Mouse (Mus musculus): Measurements from ENCODE around the gene Hddc3.
A peak's percentile ranks its signal among the peaks of the same experiment; 100 is the strongest.
"Not testable (repeated sequence)": the region's sequence is repeated elsewhere in the genome, so short reads cannot be mapped to it uniquely, and the experiment has no call there.

Gene Hddc3

DNA sequence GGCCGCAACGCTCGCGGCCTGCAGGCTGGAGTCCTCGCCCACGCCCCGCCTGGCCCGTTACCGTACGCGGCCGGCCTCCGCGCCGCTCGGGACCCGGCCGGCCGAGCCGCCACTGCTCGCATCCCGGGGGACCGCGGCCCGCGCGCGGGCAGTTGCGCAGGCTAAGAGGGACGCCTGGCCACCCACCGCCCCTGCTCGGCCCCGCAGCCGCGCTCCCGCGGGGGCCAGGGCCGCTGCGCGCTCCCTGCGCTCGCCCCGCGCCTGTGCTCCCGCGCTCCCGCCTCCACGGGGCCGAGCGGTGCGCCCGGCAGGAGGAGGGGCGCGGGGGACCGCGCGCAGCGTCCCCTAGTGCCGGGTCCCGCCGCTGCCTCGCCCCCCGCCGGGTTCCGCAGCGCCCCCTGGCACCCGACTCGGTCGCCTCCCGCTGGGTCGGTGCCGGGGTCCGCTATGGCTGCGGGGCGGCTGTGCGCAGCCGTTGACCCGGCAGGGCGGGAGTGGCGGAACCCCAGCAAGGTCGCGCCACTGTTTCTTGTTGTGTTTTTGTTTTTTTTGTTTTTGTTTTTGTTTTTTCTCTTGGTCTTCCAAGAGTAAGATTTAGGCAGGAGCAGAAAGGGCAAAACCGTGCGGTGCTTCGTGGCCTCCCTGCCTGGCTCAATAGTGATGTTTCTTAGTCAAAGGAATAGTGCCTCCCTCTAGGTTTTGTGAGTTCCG is 28.3 kb downstream of the Hddc3 start, which contains the start of gene Man2a2:
Gene Man2a2 (minus strand): TSS at position 335 of the 711 bp plus-strand sequence.
- peak; percentile 89 to 92 for DNase-seq

DNA sequence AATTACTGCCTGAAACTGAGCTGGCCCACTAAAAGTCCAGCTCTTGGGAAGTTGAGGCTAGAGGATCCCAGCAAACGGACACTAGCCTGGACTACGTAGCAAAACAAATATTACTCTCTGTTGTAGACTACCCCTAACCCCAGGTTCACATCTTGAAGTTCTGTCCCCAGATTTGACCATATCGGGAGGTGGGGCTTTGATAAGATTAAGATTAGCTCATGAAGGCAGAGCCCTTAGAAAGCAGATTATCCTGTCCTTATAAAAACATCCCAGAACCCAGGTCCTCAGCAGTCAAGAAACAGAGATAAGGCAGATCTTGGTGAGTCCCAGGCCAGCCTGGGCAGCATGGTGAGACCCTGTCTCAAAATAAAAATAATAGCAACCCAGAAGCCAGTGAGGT is 29.3 kb downstream of the Hddc3 start:
- DNase-seq: no peak

DNA sequence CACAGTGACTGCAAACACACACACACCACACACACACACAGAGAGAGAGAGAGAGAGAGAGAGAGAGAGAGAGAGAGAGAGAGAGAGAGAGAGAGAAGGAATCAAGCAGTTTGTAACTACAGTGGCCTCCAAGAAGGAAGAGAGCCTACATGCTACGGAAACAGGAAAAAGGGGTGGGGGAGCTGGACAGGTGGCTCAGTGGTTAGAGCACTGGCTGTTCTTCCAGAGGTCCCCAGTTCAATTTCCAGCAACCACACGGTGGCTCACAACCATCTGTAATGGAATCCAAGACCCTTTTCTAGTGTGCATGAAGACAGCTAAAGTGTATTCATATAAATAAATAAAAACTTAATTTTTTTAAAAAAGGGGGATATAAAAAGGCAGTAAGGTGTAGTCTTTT is 29.8 kb downstream of the Hddc3 start:
- no peak for DNase-seq

DNA sequence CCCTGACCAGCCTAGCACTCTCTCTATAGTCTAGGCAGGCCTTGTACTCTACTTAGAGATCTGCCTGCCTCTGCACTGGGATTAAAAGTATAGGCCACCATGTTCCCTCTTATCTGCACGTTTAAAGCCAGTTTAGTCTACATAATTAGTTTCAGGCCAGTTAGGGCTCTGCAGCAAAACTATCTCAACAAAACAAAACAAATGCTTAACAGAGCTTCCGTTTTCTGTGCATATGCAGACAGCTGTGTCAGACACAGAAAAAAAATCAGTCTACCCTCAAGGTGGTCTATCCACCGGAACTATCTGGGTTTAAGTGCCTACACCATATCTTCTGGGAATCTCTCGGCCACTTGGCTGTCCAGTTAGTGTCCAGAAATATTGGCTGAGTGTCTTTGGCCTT is 30.4 kb downstream of the Hddc3 start:
- no peak for DNase-seq

DNA sequence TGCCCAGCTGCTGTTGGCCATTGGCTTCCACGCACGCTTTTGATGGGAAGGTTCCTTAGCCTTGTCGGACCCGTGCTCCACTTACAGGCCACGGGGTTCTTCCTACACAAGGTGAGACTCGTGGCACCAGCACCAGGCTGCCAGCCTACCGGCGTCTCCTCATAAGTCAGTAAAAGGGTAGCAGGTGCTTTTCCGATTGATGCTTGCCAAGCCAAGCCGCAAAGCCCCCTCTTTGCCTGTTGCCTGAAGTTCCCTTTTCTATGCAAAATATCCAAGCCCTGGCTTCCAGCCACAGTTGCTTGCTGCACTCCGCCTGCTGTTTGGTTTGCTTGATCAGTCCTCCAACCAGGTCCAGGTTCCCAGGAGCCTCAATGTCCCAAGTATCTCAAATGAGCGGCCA is 30.9 kb downstream of the Hddc3 start:
- DNase-seq: no peak

DNA sequence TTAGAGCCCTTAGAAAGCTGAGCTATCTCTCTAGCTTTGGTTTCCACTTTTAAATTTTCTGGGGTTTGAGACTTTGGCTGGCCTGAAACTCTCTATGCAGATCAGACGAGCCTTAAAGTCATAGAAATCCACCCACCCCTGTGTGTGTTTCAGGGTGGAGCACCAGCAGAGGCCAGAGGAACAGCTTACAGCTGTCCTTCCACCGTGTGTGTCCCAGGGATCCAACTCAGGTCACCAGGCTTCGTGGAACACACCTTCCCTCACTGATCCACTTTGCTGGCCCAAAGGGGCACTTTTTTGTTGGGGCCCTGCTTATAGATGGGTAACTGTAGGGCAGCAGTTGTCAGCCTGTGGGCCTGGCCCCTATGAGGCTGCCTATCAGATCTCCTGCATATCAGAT is 31.4 kb downstream of the Hddc3 start:
- no peak for DNase-seq

DNA sequence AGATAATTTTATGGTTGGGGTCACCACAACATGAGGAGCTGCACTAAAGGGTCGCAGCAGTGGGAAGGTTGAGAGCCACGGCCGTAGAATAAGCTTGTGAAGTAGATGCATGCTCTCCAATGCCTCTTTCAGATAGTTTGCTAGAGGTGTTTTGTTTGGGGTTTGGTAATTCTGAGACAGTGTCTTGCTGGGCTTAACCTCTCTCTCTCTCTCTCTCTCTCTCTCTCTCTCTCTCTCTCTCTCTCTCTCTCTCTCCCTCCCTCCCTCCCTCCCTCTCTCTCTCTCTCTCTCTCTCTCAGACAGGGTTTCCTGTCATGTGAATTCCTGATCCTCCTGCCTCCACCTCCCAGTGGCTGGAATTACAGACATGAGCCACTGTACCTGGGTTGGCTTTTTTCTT is 31.8 kb downstream of the Hddc3 start:
- no peak for DNase-seq

DNA sequence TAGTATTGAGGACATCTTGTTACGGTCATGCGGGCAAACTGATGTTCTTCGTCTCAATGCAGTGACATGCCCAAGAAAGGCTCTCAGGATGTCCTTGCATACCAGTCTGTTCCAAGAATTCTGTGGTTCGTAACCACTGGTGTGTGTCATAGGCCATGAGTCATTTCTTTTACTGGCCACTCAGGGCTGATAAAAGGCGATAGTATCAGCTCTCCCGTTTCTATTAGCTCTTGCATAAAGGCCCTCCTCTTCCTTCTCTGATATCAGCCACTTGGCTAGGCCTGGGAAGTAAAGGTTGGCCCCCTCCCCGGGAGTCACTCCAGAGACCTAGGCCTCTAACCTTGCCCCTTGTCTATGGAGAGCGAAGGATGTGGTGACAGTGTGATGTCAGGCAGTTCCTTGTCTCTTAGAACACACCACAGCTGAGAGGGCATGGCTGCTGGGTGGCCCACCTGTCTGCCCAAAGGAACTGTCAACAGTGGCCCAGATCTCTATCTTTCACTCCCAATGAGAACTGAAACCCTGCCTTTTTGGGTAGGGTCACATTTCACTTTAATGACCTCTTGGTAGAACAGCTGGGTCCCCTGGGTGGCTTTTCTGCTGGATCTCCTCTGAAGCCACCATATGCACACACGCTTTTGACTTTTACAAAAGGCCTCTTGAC is 32.6 kb downstream of the Hddc3 start:
- DNase-seq: no peak

DNA sequence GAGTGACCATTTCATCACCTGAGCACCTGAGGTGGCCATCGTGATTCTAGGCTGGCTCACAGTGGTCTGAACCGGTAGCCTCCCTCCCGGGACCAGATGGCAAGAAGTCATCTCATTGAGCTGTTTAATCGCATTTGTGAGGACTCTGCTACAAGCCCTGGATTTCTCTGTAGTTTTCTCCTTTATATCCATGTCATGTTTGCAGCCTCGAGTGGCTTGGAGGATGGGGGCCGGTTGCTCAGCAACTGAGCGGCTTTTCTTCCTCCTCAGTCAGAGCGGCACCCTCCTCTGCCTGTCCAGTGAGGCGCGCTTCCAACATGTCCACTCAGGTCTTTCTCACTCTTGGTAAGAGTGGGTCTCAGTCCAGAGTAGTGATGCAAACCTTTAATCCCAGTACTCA is 33.3 kb downstream of the Hddc3 start:
- no peak for DNase-seq

DNA sequence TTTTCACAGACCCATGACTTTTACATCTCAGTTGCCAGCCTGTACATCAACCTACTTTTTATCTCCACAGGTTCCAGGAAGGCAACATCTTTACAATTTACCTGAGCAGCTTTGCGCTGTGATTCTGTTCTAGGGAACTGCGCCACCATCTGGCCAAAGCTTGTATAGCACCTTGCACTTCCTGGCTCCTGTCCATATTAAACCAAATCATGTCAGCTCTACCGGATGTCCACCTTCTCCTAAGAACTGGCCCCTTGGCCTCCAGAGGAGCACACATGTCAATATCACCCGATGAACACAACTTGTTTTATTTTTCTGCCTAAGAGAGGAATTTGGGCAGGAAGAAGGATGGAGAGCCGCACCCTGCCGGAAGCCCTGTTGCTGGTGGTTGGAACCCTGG is 34.6 kb downstream of the Hddc3 start:
- DNase-seq: peak; percentile 83 to 84

DNA sequence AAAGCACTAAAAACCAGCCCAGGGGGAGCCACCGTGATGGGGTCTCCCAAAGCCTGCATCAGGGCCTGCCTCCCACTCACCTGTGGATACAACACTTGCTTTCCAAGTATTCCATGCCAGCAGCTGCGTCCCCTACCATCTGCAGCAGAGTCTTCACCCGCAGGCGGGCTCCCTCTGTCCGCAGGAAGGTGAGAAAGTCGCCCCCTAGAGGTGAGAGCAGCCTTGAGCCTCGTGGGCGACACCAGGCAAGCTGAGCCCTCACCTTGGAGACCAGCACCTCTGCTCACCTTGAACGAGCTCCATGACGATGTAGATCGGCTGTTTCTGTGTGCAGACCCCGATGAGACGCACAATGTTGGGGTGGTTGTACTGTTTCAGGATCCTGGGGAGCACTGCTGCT is 36.6 kb downstream of the Hddc3 start:
- peak; percentile 59 to 66 for DNase-seq

DNA sequence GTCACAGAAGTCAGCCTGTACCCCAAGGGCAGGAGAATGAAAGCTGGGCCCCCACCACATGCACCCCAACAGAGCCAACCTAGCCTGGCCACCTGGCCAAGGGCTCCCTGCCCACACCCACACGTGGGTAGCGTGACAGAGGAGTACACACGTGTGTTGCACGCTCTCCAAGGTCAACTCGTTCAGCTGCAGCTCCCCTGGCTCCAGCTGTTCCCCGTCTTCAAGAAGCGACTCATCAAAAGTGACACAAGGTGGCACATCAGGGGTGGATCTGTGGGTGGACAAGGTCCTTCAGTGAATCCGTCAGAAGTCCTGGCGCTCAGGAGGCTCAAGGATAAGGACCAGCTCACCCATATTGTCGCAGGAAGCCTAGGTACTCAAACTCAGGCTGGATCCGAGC is 40.0 kb downstream of the Hddc3 start:
- DNase-seq: no peak

DNA sequence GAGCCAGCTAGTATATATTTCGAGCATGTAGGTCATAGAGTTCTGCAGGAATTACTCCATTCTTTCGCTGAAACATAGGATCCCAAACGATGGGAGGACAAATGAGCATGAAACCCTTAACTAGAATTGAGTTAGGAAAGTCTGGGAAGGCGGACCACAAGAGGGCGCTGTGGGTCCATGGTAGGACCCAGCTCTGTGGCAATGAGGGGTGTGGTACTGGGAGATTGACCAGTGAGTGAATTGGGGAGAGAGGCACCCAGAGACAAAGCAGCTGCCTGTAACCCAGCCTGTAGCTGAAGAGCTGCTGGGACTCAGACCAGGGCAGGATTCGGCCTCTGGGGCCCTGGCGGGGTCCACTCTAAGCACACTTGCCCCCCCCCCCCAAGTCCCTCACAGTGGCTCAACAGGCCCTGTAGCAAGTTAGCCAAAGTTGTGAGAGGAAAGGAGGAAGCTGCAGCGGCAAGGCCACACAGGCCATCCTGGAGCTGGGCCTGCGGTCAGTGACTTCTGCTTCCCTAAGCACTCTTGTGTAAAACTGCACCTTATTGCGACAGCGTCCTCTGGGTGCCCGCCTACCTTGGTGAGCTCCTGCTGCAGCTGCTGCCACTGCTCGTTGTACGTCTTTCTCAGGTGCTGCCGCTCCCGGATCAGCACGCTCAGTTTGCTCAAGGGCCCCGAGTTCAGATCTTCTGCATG is 43.5 kb downstream of the Hddc3 start:
- DNase-seq: peak; percentile 97 to 99

DNA sequence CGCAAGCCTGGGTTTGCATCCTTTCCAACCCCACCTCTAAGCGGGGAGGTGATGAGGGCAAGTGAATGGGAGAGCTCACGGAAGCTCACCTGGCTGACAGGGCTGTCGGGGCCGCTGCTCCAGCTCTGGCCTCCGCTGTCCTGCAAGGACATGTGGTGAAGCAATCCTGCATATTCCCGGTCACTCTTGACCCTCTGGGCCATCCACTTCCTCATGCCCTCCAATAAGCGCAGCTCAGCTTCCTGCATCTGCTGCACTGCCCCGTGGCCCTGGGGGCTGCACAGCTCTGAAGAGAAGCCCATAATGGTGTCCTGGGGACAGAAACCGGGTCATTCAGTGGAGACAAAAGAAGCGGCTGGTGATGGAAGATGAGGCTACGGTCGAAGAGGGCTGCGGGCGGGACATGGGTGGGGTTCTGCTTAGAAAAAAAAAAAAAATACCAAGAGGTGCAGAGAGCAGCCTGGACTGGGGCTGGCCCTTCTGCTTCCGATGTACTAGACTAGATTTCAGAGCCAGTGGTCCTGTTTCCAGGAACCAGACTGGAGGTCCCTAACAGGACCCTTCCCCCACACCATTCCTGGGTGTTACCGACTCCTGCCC is 44.2 kb downstream of the Hddc3 start:
- peak; percentile 44 to 63 for DNase-seq

DNA sequence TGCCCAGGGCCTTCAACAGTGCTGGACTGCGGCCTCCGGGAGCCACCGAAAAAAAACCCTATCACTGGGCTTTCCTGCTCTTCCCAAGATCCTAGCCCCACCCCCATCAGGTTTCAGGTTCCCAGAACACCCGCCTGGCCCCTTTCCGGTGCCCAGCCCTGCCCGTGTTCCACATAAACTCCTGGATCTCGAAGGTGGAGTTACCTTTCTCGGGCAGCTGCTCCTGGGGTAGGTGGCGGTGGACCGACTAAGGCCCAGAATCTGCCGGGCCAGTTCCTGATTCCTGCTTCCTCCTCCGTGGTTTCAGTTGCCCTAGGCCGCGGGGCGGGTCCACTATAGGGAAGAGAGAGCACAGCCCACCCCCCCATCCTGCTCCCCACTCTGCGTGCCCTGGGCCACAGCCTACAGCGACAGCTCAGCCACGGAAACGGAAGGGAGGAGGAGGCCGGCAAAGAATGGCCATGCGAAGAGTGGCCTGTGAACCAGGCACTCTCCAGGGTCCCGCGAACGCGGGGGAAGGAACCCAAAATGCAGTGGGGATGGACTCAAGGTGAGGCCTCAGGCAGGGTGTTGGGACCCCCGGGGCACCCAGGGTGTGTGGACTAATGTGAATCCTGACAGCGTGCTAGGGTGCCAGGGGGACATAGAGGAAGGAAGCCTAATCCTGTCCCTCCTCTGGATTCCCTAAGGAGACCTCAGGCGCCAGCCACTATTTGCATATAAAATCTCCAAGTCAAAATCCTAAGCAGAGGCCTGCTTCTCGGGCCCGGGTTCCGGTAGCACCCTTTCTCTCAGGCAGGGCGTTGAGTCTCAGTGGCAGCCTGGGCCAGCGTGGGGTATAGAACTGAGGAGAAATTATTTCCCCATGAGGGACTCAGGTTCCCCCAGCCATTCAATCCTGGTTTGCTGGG is 45.0 kb downstream of the Hddc3 start, which contains the start of gene Fes:
Gene Fes (minus strand): TSS at position 314 of the 911 bp plus-strand sequence.
- peak; percentile 80 to 87 for DNase-seq

DNA sequence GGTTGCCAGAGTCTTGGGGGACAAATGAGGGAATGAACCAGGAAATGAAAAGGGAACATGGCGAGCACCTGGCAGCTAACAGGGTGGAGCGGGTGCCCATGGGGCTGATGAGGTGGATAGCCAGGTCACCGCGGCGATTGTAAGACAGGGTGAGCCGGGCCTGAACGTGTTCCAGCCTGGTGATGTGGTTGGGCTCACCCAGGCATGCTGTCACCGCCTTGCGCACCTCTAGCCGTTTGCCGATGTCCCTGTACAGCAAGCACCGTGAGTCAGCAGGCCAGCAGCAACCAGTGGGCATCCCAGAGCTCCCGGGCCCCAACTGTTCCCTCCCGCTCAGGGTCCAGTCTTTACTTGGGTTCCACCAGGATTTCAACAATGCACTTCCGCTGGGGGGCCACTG is 49.2 kb downstream of the Hddc3 start:
- no peak for DNase-seq

DNA sequence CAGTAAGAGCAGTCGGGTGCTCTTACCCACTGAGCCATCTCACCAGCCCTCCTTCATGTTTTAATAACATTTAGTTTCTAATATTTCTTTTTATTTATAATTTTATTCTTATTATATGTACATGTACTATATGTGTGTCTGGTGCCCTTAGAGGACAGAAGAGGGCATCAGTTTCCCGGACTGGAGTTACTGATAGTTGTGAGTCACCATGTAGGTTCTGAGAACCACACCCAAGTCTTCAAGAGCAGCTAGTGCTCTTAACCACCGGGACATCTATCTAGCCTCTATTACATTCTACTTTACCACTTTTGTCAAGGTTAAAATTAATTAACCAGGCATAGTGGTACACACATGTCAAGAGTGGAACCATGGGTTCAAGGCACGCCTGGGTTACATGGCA is 51.7 kb downstream of the Hddc3 start:
- DNase-seq: no peak

DNA sequence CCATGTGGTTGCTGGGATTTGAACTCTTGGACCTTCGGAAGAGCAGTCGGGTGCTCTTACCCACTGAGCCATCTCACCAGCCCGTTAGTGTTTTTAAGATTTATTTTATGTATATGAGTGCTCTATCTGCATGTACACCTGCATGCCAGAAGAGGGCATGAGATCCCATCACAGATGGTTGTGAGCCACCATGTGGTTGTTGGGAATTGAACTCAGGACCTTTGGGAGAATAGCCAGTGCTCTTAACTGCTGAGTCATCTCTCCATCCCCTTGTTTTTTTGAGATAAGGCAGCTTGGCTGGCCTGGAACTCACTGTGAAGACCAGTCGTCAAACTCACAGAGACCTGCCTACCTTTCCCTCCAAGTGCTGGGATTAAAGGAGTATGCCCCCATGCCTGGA is 53.5 kb downstream of the Hddc3 start:
- not testable (repeated sequence) for DNase-seq

DNA sequence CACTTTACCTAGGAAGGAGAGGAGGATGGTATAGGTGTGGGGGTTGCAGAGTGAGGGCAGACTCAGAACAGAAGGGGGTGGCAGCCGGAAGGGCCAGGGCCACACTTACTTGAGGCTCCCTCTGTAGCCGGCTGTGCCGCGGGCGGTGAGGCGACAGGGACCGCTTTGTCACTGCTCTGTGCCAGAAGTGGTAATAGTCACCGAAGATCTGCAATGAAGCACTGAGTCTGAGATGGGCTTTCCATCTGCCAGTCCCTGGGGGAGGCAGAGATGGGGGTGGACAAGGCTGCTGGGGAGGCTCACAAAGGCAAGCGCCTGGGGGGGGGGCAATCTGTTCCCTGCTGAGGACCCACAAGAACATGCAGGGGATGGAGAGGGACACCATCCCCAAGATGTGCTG is 55.1 kb downstream of the Hddc3 start:
- DNase-seq: no peak

DNA sequence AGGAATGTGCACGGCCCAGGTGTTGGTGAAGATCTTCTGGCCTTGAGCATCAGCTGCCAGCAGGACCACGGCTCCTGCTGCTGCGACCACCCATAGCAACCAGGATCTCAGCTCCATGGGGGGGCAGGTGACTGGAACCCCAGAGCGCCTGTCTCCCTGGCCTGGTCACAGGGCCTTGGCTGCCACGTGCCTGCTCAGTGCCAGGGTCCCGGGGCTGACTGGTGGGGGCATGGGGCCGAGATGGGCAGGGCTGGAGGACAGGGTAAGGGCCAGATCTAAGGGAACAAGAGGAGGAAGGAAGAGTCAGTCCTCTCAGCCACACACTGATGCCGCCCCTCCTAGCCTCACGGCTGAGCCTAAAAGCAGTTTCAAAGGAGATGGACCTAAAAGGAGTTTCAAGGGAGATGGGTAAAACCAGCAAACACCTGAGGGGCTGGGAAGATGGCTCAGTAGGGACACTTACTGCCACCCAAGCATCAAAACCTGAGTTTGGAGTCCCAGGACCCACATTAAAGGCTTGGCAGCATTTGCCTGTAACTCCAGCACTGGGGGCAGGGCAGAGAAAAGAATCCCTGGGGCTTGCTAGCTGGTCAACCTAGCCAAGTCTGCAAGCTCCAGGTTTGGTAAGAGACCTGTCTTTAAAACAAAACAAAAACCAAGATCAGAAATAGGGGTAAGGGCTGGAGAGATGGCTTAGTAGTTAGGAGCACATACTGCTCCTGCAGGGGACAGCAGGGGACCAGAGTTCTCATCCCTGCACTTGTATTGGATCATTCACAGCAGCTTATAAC is 55.9 kb downstream of the Hddc3 start:
- DNase-seq: no peak

DNA sequence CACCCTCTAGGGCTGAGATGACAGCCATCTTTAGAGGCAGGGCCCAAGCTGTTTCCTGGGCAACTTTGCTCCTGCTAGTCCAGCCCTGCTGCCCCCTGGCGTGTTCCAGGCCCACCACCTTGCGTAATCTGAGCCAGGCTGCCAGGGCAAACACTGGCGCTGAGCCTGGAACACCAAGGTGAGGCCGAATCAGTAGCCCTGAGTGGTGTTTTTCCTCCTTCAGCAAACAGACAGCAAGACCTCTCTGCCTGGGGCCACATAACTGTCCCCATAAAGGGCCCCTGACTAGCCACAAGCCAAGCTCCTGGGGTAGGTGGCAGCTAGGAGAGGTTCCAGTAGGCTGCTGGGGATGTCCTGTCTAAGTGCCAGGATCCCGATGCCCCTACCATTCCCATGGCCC is 57.2 kb downstream of the Hddc3 start:
- peak; percentile 68 to 74 for DNase-seq

All from kidney, postnatal 4 days (tissue).